Mouse (Mus musculus) kidney, postnatal 4 days (tissue): ENCODE data around the gene Slc25a4.

Source experiments
- DNase-seq, 2 experiments: peaks; one replicate each; pipeline ENCODE4 v3.0.0; 2021; ENCODE audit warnings: mixed read lengths in 2 of 2

The Slc25a4 gene

DNA sequence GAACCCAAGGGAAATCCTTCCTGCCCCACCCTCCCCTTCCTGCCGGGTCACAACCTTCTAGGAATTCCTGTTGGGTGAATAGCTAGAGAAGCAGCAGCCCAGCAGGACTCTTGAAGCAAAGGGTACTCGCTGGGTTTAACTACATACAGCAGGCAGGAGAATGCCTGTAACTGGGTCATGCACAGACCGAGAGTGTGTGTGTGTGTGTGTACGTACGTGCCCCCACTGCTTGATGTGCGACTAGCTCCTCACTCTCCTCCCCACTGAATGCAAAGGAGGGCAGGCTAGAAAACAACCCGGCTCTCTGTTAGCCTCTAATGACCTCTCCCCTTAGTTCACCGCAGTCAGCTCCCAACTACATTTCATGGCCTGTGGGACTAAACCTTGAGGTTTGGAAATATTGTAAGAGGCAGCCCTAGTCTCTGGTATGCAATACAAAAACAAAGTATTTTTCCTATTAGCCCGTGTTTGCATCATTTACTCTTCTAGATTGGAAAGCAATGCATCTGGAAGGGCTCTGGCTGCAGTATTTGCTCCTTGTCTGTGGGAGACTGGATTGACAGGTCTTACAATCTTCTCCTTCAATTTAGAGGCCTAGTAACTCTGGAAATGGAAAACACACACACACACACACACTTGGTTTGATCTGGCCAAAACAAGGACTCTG lies 6.0 kb downstream of the Slc25a4 start:
- DNase-seq, result no peak

DNA sequence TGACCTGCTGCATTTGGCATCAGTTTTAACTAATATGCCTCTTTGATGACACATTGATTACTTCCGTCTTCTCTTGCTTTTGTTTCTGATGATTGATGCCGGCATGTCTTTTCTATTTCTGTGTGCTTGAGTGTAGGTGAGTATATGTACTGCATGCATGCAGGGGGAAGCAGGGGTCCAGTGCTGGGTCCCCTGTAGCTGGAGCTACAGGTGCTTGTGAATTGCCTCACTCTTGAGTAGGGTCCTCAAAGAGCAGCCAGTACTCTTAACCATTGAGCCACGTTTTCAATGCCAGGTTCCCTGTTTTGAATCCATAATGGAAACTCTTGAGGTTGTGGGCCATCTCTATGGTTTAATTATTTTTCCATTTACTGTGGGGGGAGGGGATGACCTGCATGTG lies 6.8 kb downstream of the Slc25a4 start:
- no peak for DNase-seq

DNA sequence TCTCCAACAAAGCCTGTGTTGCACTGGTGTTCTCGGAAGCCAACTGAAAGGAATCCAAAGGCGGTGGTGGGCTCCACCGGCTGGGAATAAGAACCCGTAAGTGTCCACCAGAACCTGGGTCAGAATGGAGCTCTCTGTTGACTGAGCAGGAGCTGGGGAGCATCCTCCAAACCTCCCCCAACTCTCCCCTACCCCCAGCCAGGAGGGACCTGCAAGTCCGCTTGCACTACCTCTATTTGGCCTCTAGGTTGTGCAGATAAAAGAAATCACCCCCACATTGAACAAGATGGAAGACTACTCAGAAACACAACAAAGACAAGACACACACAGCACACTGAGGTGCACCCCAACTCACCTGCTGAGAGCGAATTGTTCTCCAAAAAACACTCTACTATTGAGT lies 8.7 kb downstream of the Slc25a4 start:
- DNase-seq, result no peak

DNA sequence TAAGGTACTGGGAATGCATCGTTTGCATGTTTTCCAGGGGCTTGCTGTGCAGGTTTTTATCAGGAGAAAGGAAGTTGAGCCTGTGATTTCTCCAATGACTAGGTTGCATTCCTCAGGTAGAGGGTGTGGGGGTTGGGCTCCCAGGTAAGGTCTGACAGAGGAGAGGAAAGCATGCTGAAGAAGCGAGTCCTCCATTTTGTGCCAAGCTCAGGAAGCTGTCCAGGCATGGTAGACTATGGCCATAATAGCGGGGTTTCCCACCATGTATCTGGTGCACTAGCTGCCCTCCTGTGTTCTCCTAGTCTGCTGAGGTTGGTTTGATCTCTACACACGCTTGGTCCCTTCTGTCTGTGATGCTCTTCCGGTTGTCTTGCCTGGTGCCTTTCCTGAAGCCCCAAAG lies 13.4 kb downstream of the Slc25a4 start:
- no peak for DNase-seq

DNA sequence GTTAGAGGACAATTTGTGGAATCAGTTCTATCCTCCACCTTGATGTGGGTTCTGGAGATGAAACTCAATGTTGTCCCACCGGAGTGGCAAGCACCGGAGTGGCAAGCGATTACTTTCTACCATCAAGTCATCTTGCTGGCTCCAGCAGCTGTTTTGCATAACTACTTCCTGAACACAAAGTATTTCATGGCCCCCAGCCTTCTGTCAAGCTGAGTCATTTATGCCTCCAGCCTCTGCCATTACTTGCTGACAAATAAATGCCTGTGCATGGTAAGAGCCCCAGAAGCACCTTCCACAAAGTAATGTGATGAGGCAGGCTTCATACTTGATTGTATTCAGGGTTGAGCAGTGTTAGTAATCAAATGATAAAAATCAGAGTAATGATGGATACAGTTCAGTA lies 14.2 kb downstream of the Slc25a4 start:
- no peak for DNase-seq

GRCm38 (mm10) chr8:46193100-46193499 lies 18.0 kb downstream of the Slc25a4 start:
- DNase-seq, result no peak

- peak; percentile 76 for DNase-seq
Measured at GRCm38 (mm10) chr8:46185361-46185760, 25.7 kb downstream of the Slc25a4 start.

DNA sequence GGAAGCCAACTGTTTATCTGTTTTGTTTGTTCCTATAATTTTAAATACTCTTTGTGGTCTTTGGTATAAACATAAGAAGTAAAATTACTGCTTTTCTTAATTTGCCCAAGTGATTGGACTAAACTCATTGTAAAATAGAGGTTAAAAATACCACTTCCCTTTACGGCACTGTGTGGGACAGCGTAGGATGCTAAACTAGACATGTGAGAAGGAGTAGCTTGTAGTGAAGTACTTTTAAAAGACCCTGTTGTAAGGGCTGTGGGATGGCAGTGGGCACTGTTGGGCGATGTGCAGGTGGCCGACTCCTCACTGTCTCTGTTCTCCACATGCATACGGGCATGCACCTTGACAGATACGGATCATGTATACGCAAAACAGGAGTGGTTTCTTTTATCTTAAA lies 30.9 kb downstream of the Slc25a4 start:
- DNase-seq, result no peak

DNA sequence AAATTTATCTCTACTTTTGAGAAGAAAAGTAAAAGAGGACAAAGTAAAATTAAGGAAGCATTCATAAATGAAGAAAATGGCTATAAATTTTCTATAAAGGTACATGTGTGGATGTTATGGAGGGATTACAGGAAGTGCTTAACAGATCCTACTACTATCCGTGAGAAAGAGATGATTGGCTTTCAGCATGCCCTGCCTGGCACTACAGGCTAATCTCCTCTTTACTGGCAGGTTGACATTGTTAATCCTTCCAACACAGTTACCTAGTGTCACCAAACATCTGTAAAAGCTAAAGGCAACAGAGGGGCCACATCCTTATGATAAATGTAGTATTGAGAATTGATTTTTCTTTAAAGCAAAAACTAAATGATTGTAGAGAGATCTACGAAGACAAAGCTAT lies 37.4 kb downstream of the Slc25a4 start:
- DNase-seq, result no peak

DNA sequence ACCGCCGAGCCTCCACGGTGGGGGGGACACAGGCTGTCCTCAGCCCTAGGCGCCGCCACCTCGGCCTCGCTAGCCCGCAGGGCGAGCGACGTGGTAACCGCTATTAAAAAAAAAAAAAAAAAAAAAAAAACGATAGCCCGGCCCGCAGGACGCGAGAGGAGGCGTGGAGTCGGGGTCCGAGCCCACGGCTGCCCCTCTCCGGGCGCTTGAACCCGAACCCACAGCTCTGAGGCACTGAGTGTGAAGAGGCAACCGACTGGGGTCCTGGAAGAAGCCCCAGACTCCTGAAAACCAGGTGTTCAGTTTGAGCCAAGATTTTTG lies 47.3 kb downstream of the Slc25a4 start:
- DNase-seq, result no peak

GRCm38 (mm10) chr8:46162953-46163869 lies 47.9 kb downstream of the Slc25a4 start:
- peak; percentile 96 to 97 for DNase-seq
